Mouse (Mus musculus) MEL (cell line): Measurements from ENCODE around the gene Nup160. TPM values are rescaled to one million over a fixed set of nuclear protein-coding genes. Genes with fewer than 3 reads are reported as not detected.
A peak's percentile ranks its signal among the peaks of the same experiment; 100 is the strongest.

Experiments
- DNase-seq: peaks from one replicate; pipeline ENCODE4 v3.0.0; 2011; ENCODE audit warnings: low read depth, low spot score
- H3K27ac ChIP-seq: 2 replicates; pipeline ENCODE4 v1.5.1; 2012; ENCODE audit warnings: low read depth, mild to moderate bottlenecking, control low read depth, low read length, moderate library complexity; ENCODE audit not compliant: control insufficient read depth
- H3K27me3 ChIP-seq, 2 experiments: fragments of 150-350 bp in 1 of 2; sonication (generic) in 1 of 2; 2 replicates each; pipeline ENCODE4 v1.6.1; 2012; ENCODE audit warnings: low read length in 2 of 2, mild to moderate bottlenecking in 2 of 2, improper control_type of control experiment in 1 of 2, moderate library complexity in 1 of 2; ENCODE audit not compliant: insufficient read depth in 2 of 2, control insufficient read depth in 1 of 2
- H3K36me3 ChIP-seq, 2 experiments: 2 replicates each; pipeline ENCODE4 v1.6.1; 2012 to 2014; ENCODE audit warnings: low read length in 2 of 2, improper control_type of control experiment in 1 of 2, inconsistent platforms in 1 of 2, mild to moderate bottlenecking in 1 of 2; ENCODE audit not compliant: insufficient read depth in 2 of 2, control insufficient read depth in 1 of 2
- H3K4me1 ChIP-seq, 2 experiments: fragments of 150-350 bp in 1 of 2; sonication (generic) in 1 of 2; 2 replicates each; pipeline ENCODE4 v1.6.1; 2012; ENCODE audit warnings: low read length in 2 of 2, improper control_type of control experiment in 1 of 2, mild to moderate bottlenecking in 1 of 2; ENCODE audit not compliant: insufficient read depth in 2 of 2, control insufficient read depth in 1 of 2
- H3K4me3 ChIP-seq, 2 experiments: fragments of 150-350 bp in 1 of 2; sonication (generic) in 1 of 2; 2 replicates each; pipeline ENCODE4 v1.5.1; 2012; ENCODE audit warnings: low read depth in 2 of 2, low read length in 2 of 2, mild to moderate bottlenecking in 2 of 2, moderate library complexity in 2 of 2, control low read depth in 1 of 2, improper control_type of control experiment in 1 of 2; ENCODE audit not compliant: control insufficient read depth in 1 of 2, insufficient read depth in 1 of 2
- H3K79me2 ChIP-seq: 2 replicates; pipeline ENCODE4 v1.6.1; 2012; ENCODE audit warnings: mild to moderate bottlenecking, low read length, moderate library complexity; ENCODE audit not compliant: control insufficient read depth, poor library complexity, insufficient read depth
- H3K9ac ChIP-seq: 2 replicates; pipeline ENCODE4 v1.6.1; 2012; ENCODE audit warnings: low read depth, mild to moderate bottlenecking, control low read depth, low read length, moderate library complexity; ENCODE audit not compliant: control insufficient read depth, poor library complexity, severe bottlenecking
- H3K9me3 ChIP-seq: fragments of 150-350 bp; sonication (generic); replicated peaks from 2 replicates; pipeline ENCODE4 v1.6.1; 2012; ENCODE audit warnings: mild to moderate bottlenecking, low read length, improper control_type of control experiment, moderate library complexity; ENCODE audit not compliant: insufficient read depth
- CHD2 ChIP-seq: IDR thresholded peaks from 2 replicates; pipeline ENCODE4 v1.6.1; 2011; ENCODE audit warnings: low read length, improper control_type of control experiment
- E2F4 ChIP-seq: IDR thresholded peaks from 2 replicates; pipeline ENCODE4 v1.6.1; 2011; ENCODE audit warnings: low read depth, low read length, improper control_type of control experiment, borderline replicate concordance
- ELF1 ChIP-seq: IDR thresholded peaks from 2 replicates; pipeline ENCODE4 v1.6.1; 2014; ENCODE audit warnings: low read depth, mild to moderate bottlenecking, inconsistent platforms, low read length, improper control_type of control experiment, moderate library complexity
- EP300 ChIP-seq, 2 experiments: IDR thresholded peaks; 2 replicates each; pipeline ENCODE4 v1.6.1; 2011; ENCODE audit warnings: improper control_type of control experiment in 2 of 2, low read length in 2 of 2, low read depth in 1 of 2, mild to moderate bottlenecking in 1 of 2
- ETS1 ChIP-seq: IDR thresholded peaks from 2 replicates; pipeline ENCODE4 v1.6.1; 2012; ENCODE audit warnings: low read depth, mild to moderate bottlenecking, inconsistent platforms, low read length, improper control_type of control experiment, moderate library complexity
- GABPA ChIP-seq: IDR thresholded peaks from 2 replicates; pipeline ENCODE4 v1.6.1; 2012; ENCODE audit warnings: low read depth, mild to moderate bottlenecking, inconsistent platforms, low read length, improper control_type of control experiment, moderate library complexity
- GATA1 ChIP-seq: IDR thresholded peaks from 2 replicates; pipeline ENCODE4 v1.6.1; 2011; ENCODE audit warnings: low read depth, low read length, improper control_type of control experiment
- HCFC1 ChIP-seq: IDR thresholded peaks from 2 replicates; pipeline ENCODE4 v1.6.1; 2012; ENCODE audit warnings: low read depth, mild to moderate bottlenecking, inconsistent platforms, low read length, improper control_type of control experiment, moderate library complexity
- JUND ChIP-seq: IDR thresholded peaks from 2 replicates; pipeline ENCODE4 v1.6.1; 2011; ENCODE audit warnings: low read depth, mild to moderate bottlenecking, improper control_type of control experiment, low read length
- KAT2A ChIP-seq: conservative IDR thresholded peaks from 2 replicates; pipeline ENCODE4 v1.6.1; 2012; ENCODE audit warnings: low read depth, low read length, improper control_type of control experiment, inconsistent platforms
- MAZ ChIP-seq: IDR thresholded peaks from 2 replicates; pipeline ENCODE4 v1.6.1; 2012; ENCODE audit warnings: low read depth, mild to moderate bottlenecking, inconsistent platforms, low read length, improper control_type of control experiment
- MEF2A ChIP-seq: IDR thresholded peaks from 2 replicates; pipeline ENCODE4 v1.6.1; 2014; ENCODE audit warnings: low read depth, mild to moderate bottlenecking, inconsistent platforms, low read length, improper control_type of control experiment; ENCODE audit not compliant: poor library complexity, insufficient replicate concordance, severe bottlenecking; ENCODE audit errors: extremely low read depth
- MYC ChIP-seq: IDR thresholded peaks from 2 replicates; pipeline ENCODE4 v1.6.1; 2011; ENCODE audit warnings: low read depth, mild to moderate bottlenecking, low read length, improper control_type of control experiment, moderate library complexity
- NRF1 ChIP-seq: IDR thresholded peaks from 2 replicates; pipeline ENCODE4 v1.6.1; 2014; ENCODE audit warnings: low read depth, mild to moderate bottlenecking, inconsistent platforms, low read length, improper control_type of control experiment, moderate library complexity; ENCODE audit not compliant: poor library complexity, insufficient read depth, severe bottlenecking
- POLR2A ChIP-seq, 2 experiments: IDR thresholded peaks; 2 replicates each; pipeline ENCODE4 v1.6.1; 2011 to 2012; ENCODE audit warnings: low read length in 2 of 2, mild to moderate bottlenecking in 2 of 2, control low read depth in 1 of 2, improper control_type of control experiment in 1 of 2, low read depth in 1 of 2, moderate library complexity in 1 of 2; ENCODE audit not compliant: control insufficient read depth in 1 of 2, insufficient read depth in 1 of 2, poor library complexity in 1 of 2
- POLR2AphosphoS5 ChIP-seq: IDR thresholded peaks from 2 replicates; pipeline ENCODE4 v1.6.1; 2012; ENCODE audit warnings: low read depth, borderline replicate concordance, mild to moderate bottlenecking, inconsistent platforms, low read length, moderate library complexity, mixed read lengths
- TAL1 ChIP-seq: IDR thresholded peaks from 2 replicates; pipeline ENCODE4 v1.6.1; 2012; ENCODE audit warnings: mild to moderate bottlenecking, inconsistent platforms, low read length, moderate library complexity, mixed read lengths
- USF1 ChIP-seq: IDR thresholded peaks from 2 replicates; pipeline ENCODE4 v1.6.1; 2014; ENCODE audit warnings: low read depth, mild to moderate bottlenecking, inconsistent platforms, low read length, improper control_type of control experiment, moderate library complexity
- ZC3H11A ChIP-seq: IDR thresholded peaks from 2 replicates; pipeline ENCODE4 v1.6.1; 2012; ENCODE audit warnings: low read depth, mild to moderate bottlenecking, inconsistent platforms, low read length, improper control_type of control experiment
- ZKSCAN1 ChIP-seq: IDR thresholded peaks from 2 replicates; pipeline ENCODE4 v1.6.1; 2012; ENCODE audit warnings: low read depth, mild to moderate bottlenecking, inconsistent platforms, low read length, improper control_type of control experiment, moderate library complexity
- polyA plus RNA-seq, 2 experiments: library from polyadenylated mRNA; stranded (reverse) in 1 of 2; unstranded in 1 of 2; fragments of >175 nt in 1 of 2; fragments of >200 nt in 1 of 2; gene quantifications; 2 replicates each; pipeline versions ENCODE4 v1.2.1 to v1.2.4; 2012; ENCODE audit warnings: low replicate concordance in 2 of 2, low read depth in 1 of 2; ENCODE audit not compliant: insufficient read length in 2 of 2, insufficient read depth in 1 of 2, missing spikeins in 1 of 2
- total RNA-seq: library from RNA; depleted of rRNA; stranded (reverse); fragments of 300-350 nt; gene quantifications from 2 replicates; pipeline ENCODE4 v1.2.3, GENCODE M21; 2012; rRNA removed

The Nup160 gene
- total RNA-seq, result 43.8 and 53.4 TPM in 2 replicates
- polyA plus RNA-seq, result 10 to 100 TPM; 63.8 to 91.4 TPM

GRCm38 (mm10) chr2:90677007-90677406, at the start of gene Nup160:
Gene Nup160, plus strand, starts transcription at chr2:90677215.
- Histone ChIP-seq H3K27me3 (no peaks in the 10 kb centered on the region), H3K27ac (peak within 1 kb of the TSS; percentile 94), H3K4me3 (no peak within 1 kb of the TSS; a peak in 1 of 4 replicates), H3K79me2 (peaks cover 17% of the 10 kb centered on the region), H3K4me1 (peaks cover 18 to 24% of the 10 kb centered on the region in 2 experiments), H3K36me3 (peaks cover 5 to 36% of the 10 kb centered on the region in 2 experiments), H3K9me3 (no peaks in the 10 kb centered on the region), H3K9ac (peak within 1 kb of the TSS; percentile 55; the same call in 1 of the 2 replicates)
- no peak for TF ChIP-seq CHD2
- no peak for TF ChIP-seq ZKSCAN1
- no peak for TF ChIP-seq GATA1
- no peak for TF ChIP-seq ELF1
- no peak for TF ChIP-seq JUND
- no peak for TF ChIP-seq E2F4
- peak; percentile 27 for DNase-seq

- Histone ChIP-seq H3K27ac (no peak overlapping the region), H3K9me3 (no peaks in the 10 kb centered on the region), H3K4me1 (no peaks in the 10 kb centered on the region), H3K36me3 (peaks cover 0 to 6% of the 10 kb centered on the region in 2 experiments; a peak in 2 of 4 replicates), H3K9ac (no peak overlapping the region), H3K27me3 (no peaks in the 10 kb centered on the region), H3K4me3 (no peak overlapping the region), H3K79me2 (no peaks in the 10 kb centered on the region)
- no peak for TF ChIP-seq MYC
- no peak for TF ChIP-seq E2F4
- TF ChIP-seq USF1, result no peak
- no peak for TF ChIP-seq POLR2AphosphoS5
- no peak for TF ChIP-seq KAT2A
- no peak for TF ChIP-seq ZC3H11A
- no peak for TF ChIP-seq POLR2A (IDR thresholded peaks at IDR 0.05; ENCODE audit: control insufficient read depth in 1 of 2, insufficient read depth in 1 of 2, low read depth in 1 of 2, low read length in 2 of 2, poor library complexity in 1 of 2)
- TF ChIP-seq NRF1, result no peak
- TF ChIP-seq GABPA, result no peak
- no peak for TF ChIP-seq HCFC1
- TF ChIP-seq ZKSCAN1, result no peak
- no peak for TF ChIP-seq TAL1
- no peak for TF ChIP-seq EP300 (IDR thresholded peaks at IDR 0.05; ENCODE audit: low read depth in 1 of 2, low read length in 2 of 2)
- TF ChIP-seq MAZ, result no peak
- TF ChIP-seq ETS1, result no peak
- TF ChIP-seq MEF2A, result no peak
- DNase-seq, result no peak
Measured at GRCm38 (mm10) chr2:90628261-90628660, 48.8 kb upstream of the Nup160 start.
